Mouse (Mus musculus) liver, embryonic 14.5 days (tissue): ENCODE data around the gene Hyal1.

Source experiments
- CTCF ChIP-seq: IDR thresholded peaks from 2 replicates; pipeline ENCODE4 v1.5.1; 2016; ENCODE audit warnings: antibody characterized with exemption, low read depth, control low read depth
- EP300 ChIP-seq: IDR thresholded peaks from 2 replicates; pipeline ENCODE4 v1.6.1; 2016; ENCODE audit warnings: antibody characterized with exemption, low read depth

- TF ChIP-seq CTCF (no peak), EP300 (no peak)
These were observed 50.9 kb downstream of the Hyal1 start for GRCm38 (mm10) chr9:107627387-107628255.
